In the genomic region with DNA sequence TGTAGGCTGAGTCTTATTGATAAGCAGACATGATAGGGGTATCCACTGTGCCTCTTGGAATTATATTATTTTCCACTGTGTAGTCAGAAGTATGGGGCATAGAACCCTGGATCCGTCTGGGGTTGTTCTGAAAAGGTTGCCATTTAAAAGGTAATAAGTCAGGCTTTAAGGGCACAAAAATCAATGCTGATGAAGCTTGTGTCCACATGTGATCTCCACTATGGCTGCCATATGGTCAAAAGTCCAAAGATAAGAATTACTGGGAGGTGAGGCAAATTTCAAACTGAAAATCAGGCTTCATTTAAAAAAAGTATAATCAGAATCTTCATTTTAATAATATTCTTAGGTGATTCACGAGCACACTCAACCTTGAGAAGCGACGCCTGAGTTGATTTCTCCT, we compare ENCODE assay signal across 16 mouse cellular contexts.
"Had no signal": no experiment of that assay in that cellular context is flagged by ENCODE, and none has a peak within 500 bp of the region (broad histone marks: within the 10 kb centered on the region; RNA-seq: fewer than 3 reads in every experiment).

No protein-coding gene starts in this region.

- DNase-seq: retina, postnatal 1 day; right cerebral cortex, adult 18-20 months; right cerebral cortex, postnatal 14 days; right cerebral cortex, postnatal 25 days; right cerebral cortex, postnatal 4 days; spleen, adult 18-20 months; thymus, adult 18-20 months; thymus, adult 2 months; thymus, postnatal 14 days; thymus, postnatal 25 days; thymus, postnatal 36 days; thymus, postnatal 4 days had no signal

- H3K27me3 ChIP-seq: neural tube, embryonic 13.5 days; neural tube, embryonic 15.5 days; stomach, embryonic 15.5 days had no signal

- H3K4me1 ChIP-seq: neural tube, embryonic 13.5 days; neural tube, embryonic 15.5 days; stomach, embryonic 15.5 days had no signal

- H3K27ac ChIP-seq: neural tube, embryonic 13.5 days; neural tube, embryonic 15.5 days; stomach, embryonic 15.5 days; stomach, postnatal 0 days had no signal

- H3K36me3 ChIP-seq: neural tube, embryonic 13.5 days; neural tube, embryonic 15.5 days; stomach, embryonic 15.5 days had no signal

- H3K9ac ChIP-seq: neural tube, embryonic 13.5 days; neural tube, embryonic 15.5 days; stomach, embryonic 15.5 days had no signal

- H3K4me2 ChIP-seq: neural tube, embryonic 13.5 days; neural tube, embryonic 15.5 days; stomach, embryonic 15.5 days had no signal

- H3K9me3 ChIP-seq: neural tube, embryonic 13.5 days; neural tube, embryonic 15.5 days; stomach, embryonic 15.5 days had no signal

- H3K4me3 ChIP-seq: neural tube, embryonic 13.5 days; neural tube, embryonic 15.5 days; stomach, embryonic 15.5 days had no signal
